11 mouse cellular contexts compared by ENCODE assay signal in genomic region chr7:111741595-111741994, GRCm38 (mm10). TPM values are rescaled to one million over a fixed set of nuclear protein-coding genes. Genes with fewer than 3 reads are reported as not detected.
A peak's percentile ranks its signal among the peaks of the same experiment; 100 is the strongest.
DNase-seq lines count a peak whose midpoint lies in the region; ATAC-seq and TF ChIP-seq lines count a peak whose summit lies in the region.
"Had no signal": no experiment of that assay in that cellular context is flagged by ENCODE, and none has a peak within 500 bp of the region (broad histone marks: within the 10 kb centered on the region; RNA-seq: fewer than 3 reads in every experiment).

No protein-coding gene starts in this region.

- H3K4me1 ChIP-seq in heart, embryonic 16.5 days (ENCODE audit: control insufficient read depth, insufficient read depth, low read length), result peaks cover 33% of the 10 kb centered on the region
- peaks cover 60% of the 10 kb centered on the region for H3K4me1 ChIP-seq in lung, embryonic 16.5 days (replicated peaks; ENCODE audit: control insufficient read depth, insufficient read depth, low read length)
- no peaks in the 10 kb centered on the region; the same call in 1 of the 2 replicates for H3K4me1 ChIP-seq in midbrain, embryonic 16.5 days (ENCODE audit: control insufficient read depth, insufficient read depth, low read length)

- H3K36me3 ChIP-seq in heart, embryonic 16.5 days (ENCODE audit: control insufficient read depth, insufficient read depth), result no peaks in the 10 kb centered on the region
- H3K36me3 ChIP-seq in lung, embryonic 16.5 days (ENCODE audit: control insufficient read depth, insufficient read depth, low read length), result no peaks in the 10 kb centered on the region
- H3K36me3 ChIP-seq in midbrain, embryonic 16.5 days (ENCODE audit: control insufficient read depth, insufficient read depth, low read length), result no peaks in the 10 kb centered on the region
- H3K36me3 ChIP-seq: hindbrain, embryonic 13.5 days had no signal

- TF ChIP-seq CTCF in gastrocnemius, adult 2 months (IDR thresholded peaks at IDR 0.05), result no peak

- no peak for ATAC-seq in heart, embryonic 16.5 days (replicated peaks; ENCODE audit: extremely low read depth, insufficient read depth, low FRiP score)
- ATAC-seq in lung, embryonic 16.5 days (ENCODE audit: low read depth), result peak; percentile 53
- ATAC-seq in midbrain, embryonic 16.5 days, result no peak
- ATAC-seq: activated CD4-positive, CD25-positive, alpha-beta regulatory T cell, adult 4 months had no signal

- H3K9me3 ChIP-seq in heart, embryonic 16.5 days (replicated peaks; ENCODE audit: control insufficient read depth, low read length), result no peaks in the 10 kb centered on the region
- no peaks in the 10 kb centered on the region for H3K9me3 ChIP-seq in lung, embryonic 16.5 days (ENCODE audit: control insufficient read depth, low read length)
- H3K9me3 ChIP-seq in midbrain, embryonic 16.5 days (replicated peaks; ENCODE audit: control insufficient read depth, low read length, poor library complexity, severe bottlenecking), result no peaks in the 10 kb centered on the region
- H3K9me3 ChIP-seq: hindbrain, embryonic 13.5 days had no signal

- H3K27ac ChIP-seq in gastrocnemius, adult 2 months, result peak overlapping the region; percentile 59
- H3K27ac ChIP-seq in heart, embryonic 16.5 days (ENCODE audit: low read length), result peak overlapping the region; percentile 4
- H3K27ac ChIP-seq in lung, embryonic 16.5 days (ENCODE audit: low read length), result peak overlapping the region; percentile 60
- no peak overlapping the region for H3K27ac ChIP-seq in midbrain, embryonic 16.5 days (ENCODE audit: low read length)
- H3K27ac ChIP-seq: hindbrain, embryonic 13.5 days had no signal

- H3K9ac ChIP-seq in heart, embryonic 16.5 days (ENCODE audit: low read length), result 0 out of 2 replicates have a peak overlapping the region, but pooled peaks have one; percentile 17
- no peak overlapping the region for H3K9ac ChIP-seq in lung, embryonic 16.5 days (ENCODE audit: low read length)
- no peak overlapping the region for H3K9ac ChIP-seq in midbrain, embryonic 16.5 days (ENCODE audit: low read depth, low read length)
- H3K9ac ChIP-seq: hindbrain, embryonic 13.5 days had no signal

- H3K4me2 ChIP-seq in heart, embryonic 16.5 days (ENCODE audit: low read depth, low read length), result no peak overlapping the region
- no peak overlapping the region for H3K4me2 ChIP-seq in lung, embryonic 16.5 days (ENCODE audit: low read depth, low read length)
- H3K4me2 ChIP-seq in midbrain, embryonic 16.5 days (ENCODE audit: low read length), result no peak overlapping the region
- H3K4me2 ChIP-seq: hindbrain, embryonic 13.5 days had no signal

- H3K4me3 ChIP-seq in gastrocnemius, adult 2 months, result no peak overlapping the region; the same call in 1 of the 2 replicates
- no peak overlapping the region for H3K4me3 ChIP-seq in heart, embryonic 16.5 days (ENCODE audit: low read length)
- no peak overlapping the region for H3K4me3 ChIP-seq in lung, embryonic 16.5 days (ENCODE audit: low read length)
- no peak overlapping the region for H3K4me3 ChIP-seq in midbrain, embryonic 16.5 days (ENCODE audit: low read depth, low read length)
- H3K4me3 ChIP-seq: hindbrain, embryonic 13.5 days had no signal

- DNase-seq in gastrocnemius, adult 2 months, result peak; percentile 61
- DNase-seq in gastrocnemius, postnatal 10 days, result no peak
- DNase-seq in cerebellum, postnatal 10 days, result peak; percentile 17 to 45
- DNase-seq in urinary bladder, adult 18-20 months (ENCODE audit: low spot score in 2 of 2), result no peak
- no peak for DNase-seq in frontal cortex, adult 2 months (ENCODE audit: extremely low spot score in 1 of 2, low spot score in 1 of 2)
- DNase-seq: retina, postnatal 1 day had no signal

- 36% methylated on average over 2 of the region's 2 CpGs for WGBS in heart, embryonic 16.5 days
- WGBS in lung, embryonic 16.5 days, result 28% methylated on average over 2 of the region's 2 CpGs
- WGBS in midbrain, embryonic 16.5 days, result 61% methylated on average over 2 of the region's 2 CpGs

- intact Hi-C loops in gastrocnemius, adult 2 months (cut with DNase I), result no loop called here

- no peaks in the 10 kb centered on the region for H3K27me3 ChIP-seq in heart, embryonic 16.5 days (ENCODE audit: control insufficient read depth, insufficient read depth, low read length)
- no peaks in the 10 kb centered on the region for H3K27me3 ChIP-seq in lung, embryonic 16.5 days (ENCODE audit: control insufficient read depth, insufficient read depth, low read depth, low read length)
- H3K27me3 ChIP-seq in midbrain, embryonic 16.5 days (ENCODE audit: control insufficient read depth, insufficient read depth, low read depth, low read length), result no peaks in the 10 kb centered on the region
- H3K27me3 ChIP-seq: hindbrain, embryonic 13.5 days had no signal

RNA-seq across cellular contexts. Expression of gene Galnt18, which starts 38.2 kb away (rescaled TPM):
- total RNA-seq in gastrocnemius, adult 2 months (2021), result 1 to 10 TPM; 3.1 to 4.4 TPM
- 10 to 100 TPM in 1 of 2 experiments, 1 to 10 TPM in 1; 9.6 to 10.0 TPM for total RNA-seq in gastrocnemius, postnatal 10 days (2021)
- polyA plus RNA-seq in heart, embryonic 16.5 days (2015; fragmentation: Nextera tagmentation; extraction: Ambion mirVana), result 19.2 and 21.9 TPM in 2 replicates
- 48.0 and 56.5 TPM in 2 replicates for polyA plus RNA-seq in lung, embryonic 16.5 days (2015; fragmentation: Nextera tagmentation; extraction: Ambion mirVana)
- polyA plus RNA-seq in frontal cortex, adult 2 months (2012; rRNA removed), result 28.7 and 29.0 TPM in 2 replicates
- polyA plus RNA-seq in midbrain, embryonic 16.5 days (2015; fragmentation: Nextera tagmentation; extraction: Ambion mirVana), result 19.8 and 20.8 TPM in 2 replicates
- polyA plus RNA-seq: activated CD4-positive, CD25-positive, alpha-beta regulatory T cell, adult 4 months had no signal

Comparison
In these comparisons a context has a peak if more than half of its experiments do, and no peak if none do; other contexts are left out.
1. DNase-seq: peak in gastrocnemius, adult 2 months (single experiment) and cerebellum, postnatal 10 days (2 of 2); none in gastrocnemius, postnatal 10 days (single experiment), urinary bladder, adult 18-20 months (0 of 2) and frontal cortex, adult 2 months (0 of 2).